Mouse (Mus musculus) adrenal gland, postnatal 4 days (tissue): Measurements from ENCODE around the gene B4gat1. TPM values are rescaled to one million over a fixed set of nuclear protein-coding genes. Genes with fewer than 3 reads are reported as not detected.
A peak's percentile ranks its signal among the peaks of the same experiment; 100 is the strongest.
"Not testable (repeated sequence)": the region's sequence is repeated elsewhere in the genome, so short reads cannot be mapped to it uniquely, and the experiment has no call there.

Source experiments
- DNase-seq, 2 experiments: peaks; one replicate each; pipeline ENCODE4 v3.0.0; 2021 to 2022; ENCODE audit warnings: low spot score in 2 of 2, mixed read lengths in 2 of 2
- long read RNA-seq, 2 experiments: library from polyadenylated mRNA; stranded (forward); transcript quantifications; one replicate each; pipeline ENCODE4 v2.0.0; 2021
- total RNA-seq, 2 experiments: library from RNA; stranded (reverse); gene quantifications; 2 replicates each; pipeline ENCODE4 v1.2.3; 2021

B4gat1 gene
- total RNA-seq = 10 to 100 TPM; 48.0 to 49.0 TPM
- long read RNA-seq, experiment 1, transcript B4gat1-201 (2 exons, 2,032 nt) = major isoform, 75 of 81 reads
- long read RNA-seq, experiment 1, transcript B4gat1-202 (1 exons, 2,224 nt) = minor isoform, 6 of 81 reads
- long read RNA-seq, experiment 1, partial matches to known transcripts = 0 of 81 reads
- long read RNA-seq, experiment 1, other reads (novel, unspliced or antisense) = 0 of 81 reads
- long read RNA-seq, experiment 2, transcript B4gat1-201 (2 exons, 2,032 nt) = major isoform, 134 of 140 reads
- long read RNA-seq, experiment 2, partial matches to known transcripts = 0 of 140 reads
- long read RNA-seq, experiment 2, other reads (novel, unspliced or antisense) = 2 of 140 reads

- peak; percentile 72 to 76 for DNase-seq
Measured at GRCm38 (mm10) chr19:5038709-5039156, at the start of gene B4gat1, which contains the start of gene AC124502.3. Gene B4gat1 (plus strand): TSS chr19:5038826. Gene AC124502.3 (plus strand): TSS chr19:5038891.

GRCm38 (mm10) chr19:4989013-4989412 is 49.6 kb upstream of the B4gat1 start:
- DNase-seq = peak; percentile 85 to 90

DNA sequence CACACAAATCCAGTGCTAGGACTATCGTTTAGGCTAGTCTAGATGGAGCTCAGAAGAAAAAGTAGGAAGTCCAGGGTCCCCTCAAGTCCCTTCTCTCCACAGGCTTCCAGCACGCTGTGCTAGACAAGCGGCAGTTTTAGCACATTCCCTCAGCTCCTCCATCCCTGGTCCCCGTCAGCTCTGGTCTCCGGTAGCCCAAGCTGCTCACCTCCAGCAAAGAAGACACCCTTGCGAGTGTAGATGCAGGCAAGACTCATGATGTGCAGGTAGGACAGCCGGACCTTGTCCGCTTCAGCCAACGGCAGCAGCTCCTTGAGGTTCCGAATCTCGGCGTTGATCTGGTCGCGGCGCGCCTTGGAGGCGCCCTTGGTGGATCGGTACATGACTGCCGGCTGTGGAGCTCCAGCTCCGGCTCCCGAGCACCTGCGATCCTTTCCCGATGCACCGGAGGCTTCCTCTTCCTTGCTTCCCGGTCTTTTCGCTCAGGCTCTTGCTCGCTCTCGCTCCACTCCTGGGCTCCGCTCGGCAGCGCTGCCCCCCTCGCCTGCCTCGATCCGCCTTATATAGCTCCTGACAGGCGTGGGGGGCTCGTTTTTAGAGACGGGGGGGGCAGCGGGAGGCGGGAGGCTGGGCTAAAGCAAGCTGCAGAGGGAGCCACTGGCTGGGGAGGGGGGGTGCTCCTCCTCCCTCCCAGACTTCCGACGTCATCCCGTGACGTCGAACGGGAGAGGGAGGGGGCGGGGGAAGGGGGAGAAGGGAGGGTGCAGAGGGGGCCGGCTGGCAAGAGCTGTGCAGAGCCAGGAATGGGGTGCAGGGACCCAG is 49.0 kb upstream of the B4gat1 start:
- DNase-seq = no peak

- no peak for DNase-seq
Measured at GRCm38 (mm10) chr19:4990256-4990625, 48.4 kb upstream of the B4gat1 start, which contains the start of gene Npas4. Gene Npas4 (minus strand): TSS chr19:4990316.

DNA sequence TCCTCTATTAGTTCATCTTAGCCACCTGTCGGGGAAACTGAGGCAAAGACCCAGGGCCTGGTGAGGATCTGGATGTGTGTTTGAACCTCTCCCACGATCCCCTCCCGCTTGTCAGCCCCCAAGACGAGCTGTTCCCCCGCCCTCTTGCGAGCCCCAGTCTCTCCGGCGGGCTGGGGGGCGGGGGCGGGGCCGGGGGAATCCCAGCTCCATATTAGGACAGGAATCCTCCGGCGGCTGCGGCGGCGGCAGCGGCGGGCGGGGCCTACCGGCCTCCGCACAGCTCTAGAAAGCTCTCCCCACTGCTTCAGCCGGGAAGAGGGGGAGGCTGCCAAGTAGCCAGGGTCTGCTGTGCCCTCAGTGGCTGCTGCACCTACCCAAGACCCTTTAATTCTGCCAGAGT is 47.9 kb upstream of the B4gat1 start:
- DNase-seq = no peak

- DNase-seq = no peak
Measured at GRCm38 (mm10) chr19:4992371-4992770, 46.3 kb upstream of the B4gat1 start.

- DNase-seq = peak; percentile 27 to 59
Measured at GRCm38 (mm10) chr19:4992904-4993303, 45.7 kb upstream of the B4gat1 start.

DNA sequence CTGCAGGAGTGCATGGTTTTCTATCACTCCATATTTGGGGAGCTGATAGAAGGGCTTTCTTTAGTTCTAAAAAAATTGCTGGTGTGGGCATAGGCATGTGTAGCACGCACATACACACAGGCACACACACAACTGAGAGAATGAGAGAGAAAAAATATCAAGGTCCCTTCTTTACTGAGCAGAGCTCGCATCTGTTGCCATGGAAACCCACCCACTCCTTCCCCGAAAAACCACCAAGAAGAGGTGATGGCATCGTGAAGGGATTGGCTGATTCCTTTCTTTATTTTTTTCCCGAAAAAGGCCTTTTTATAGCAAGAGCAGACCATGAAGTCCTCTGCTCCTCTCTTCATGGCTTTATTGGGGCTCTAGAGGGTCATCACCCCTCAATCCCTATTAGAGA is 44.6 kb upstream of the B4gat1 start:
- no peak for DNase-seq

DNA sequence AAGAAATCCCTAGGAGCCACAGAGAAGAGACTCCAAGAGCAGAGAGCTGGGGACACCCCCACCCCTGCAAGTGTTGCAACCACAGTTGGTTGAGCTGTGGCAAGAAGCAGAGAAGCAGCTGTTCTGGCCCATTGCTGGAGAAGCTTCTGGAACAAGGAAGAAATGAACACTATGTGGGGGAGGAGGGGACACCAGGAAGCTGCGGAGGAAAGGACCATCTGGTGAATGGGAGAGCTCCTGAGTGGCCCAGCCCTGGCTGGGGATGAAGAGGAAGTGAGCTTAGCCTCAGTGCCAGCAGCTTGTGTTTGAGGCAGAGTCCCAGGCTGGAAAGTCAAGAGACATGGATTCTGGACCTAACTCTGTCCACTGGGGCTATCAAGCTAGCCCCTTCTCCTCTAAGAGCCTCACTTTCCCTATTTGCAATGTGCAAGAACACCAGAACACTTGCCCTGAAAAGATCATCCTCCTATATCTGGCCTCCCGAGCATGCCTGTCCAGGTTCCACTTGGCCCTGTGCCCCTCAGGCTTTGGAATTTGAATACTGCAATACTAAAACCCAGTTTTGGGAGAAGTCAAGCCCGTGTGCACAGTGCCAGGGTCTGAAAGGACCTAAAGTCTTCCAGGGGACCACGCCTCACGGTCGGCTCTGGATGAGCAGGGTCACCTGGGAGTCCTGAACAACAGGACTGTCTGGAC is 39.0 kb upstream of the B4gat1 start:
- DNase-seq = no peak

- DNase-seq = peak; percentile 51 to 59
Measured at GRCm38 (mm10) chr19:5001666-5002406, 36.8 kb upstream of the B4gat1 start.

DNA sequence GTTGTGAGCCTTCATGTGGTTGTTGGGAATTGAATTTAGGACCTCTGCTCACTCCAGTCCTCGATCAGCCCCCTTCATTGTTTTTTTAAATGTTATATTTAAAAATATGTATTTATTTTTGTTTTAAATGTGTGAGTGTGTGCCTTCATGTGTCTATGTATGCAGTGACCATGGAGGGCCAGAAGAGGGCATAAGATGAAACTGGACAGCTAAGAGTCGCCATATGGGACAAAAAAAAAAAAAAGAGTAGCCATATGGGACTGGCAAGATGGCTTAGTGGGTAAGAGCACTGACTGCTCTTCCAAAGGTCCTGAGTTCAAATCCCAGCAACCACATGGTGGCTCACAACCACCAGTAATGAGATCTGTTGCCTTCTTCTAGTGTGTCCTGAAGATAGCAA is 35.0 kb upstream of the B4gat1 start:
- not testable (repeated sequence) for DNase-seq

- no peak for DNase-seq
Measured at GRCm38 (mm10) chr19:5004925-5005324, 33.7 kb upstream of the B4gat1 start.

GRCm38 (mm10) chr19:5013138-5013537 is 25.5 kb upstream of the B4gat1 start:
- no peak for DNase-seq

DNA sequence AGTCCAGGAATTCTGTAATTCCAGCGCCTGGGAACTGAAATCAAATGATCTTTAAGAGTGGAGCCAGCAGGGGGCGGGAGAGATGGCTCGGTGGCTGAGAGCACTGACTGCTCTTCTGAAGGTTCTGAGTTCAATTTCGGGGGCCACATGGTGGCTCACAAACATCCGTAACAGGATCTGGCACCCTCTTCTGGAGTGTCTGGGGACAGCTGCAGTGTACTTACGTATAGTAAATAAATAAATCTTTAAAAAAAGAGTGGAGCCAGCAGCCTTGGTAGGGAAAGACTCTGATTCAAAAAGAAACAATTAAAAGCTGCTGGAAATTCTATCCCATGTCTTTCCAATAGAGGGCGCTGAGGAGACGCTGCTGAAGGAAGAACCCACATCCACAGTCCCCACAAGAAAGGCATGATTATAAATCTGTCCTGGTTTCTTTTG is 23.6 kb upstream of the B4gat1 start:
- no peak for DNase-seq

GRCm38 (mm10) chr19:5016221-5016742 is 22.3 kb upstream of the B4gat1 start:
- no peak for DNase-seq

- peak in 1 of 2 experiments; percentile 46 for DNase-seq
Measured at GRCm38 (mm10) chr19:5016782-5017181, 21.8 kb upstream of the B4gat1 start.

DNA sequence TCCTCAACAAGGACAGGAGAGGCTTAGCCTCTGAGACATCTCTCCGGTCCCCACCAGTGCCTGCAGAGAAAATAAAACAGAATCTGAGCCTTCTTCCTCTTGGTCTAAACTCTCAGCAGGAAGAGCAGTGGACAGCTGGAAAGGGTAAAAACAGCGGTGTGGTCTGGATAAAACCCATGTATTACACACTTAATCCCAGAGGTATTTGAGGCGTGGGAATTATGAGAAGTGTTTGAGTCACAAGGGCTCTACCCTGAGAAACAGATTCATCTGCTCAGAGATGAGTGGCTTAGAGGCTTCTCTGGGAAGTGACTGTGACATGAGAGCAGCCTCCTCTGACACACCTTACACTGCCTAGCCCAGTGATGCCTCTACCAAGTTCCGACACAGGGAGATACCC is 21.0 kb upstream of the B4gat1 start:
- DNase-seq = no peak

- DNase-seq = no peak
Measured at GRCm38 (mm10) chr19:5018191-5018590, 20.4 kb upstream of the B4gat1 start.

- no peak for DNase-seq
Measured at GRCm38 (mm10) chr19:5021416-5021815, 17.2 kb upstream of the B4gat1 start.
